Mouse (Mus musculus): ENCODE data around the gene Nacc1.

GRCm38 (mm10) chr8:84732996-84733395 is 45.3 kb upstream of the Nacc1 start:
- TF ChIP-seq CTCF (IDR thresholded peaks at IDR 0.05; ENCODE audit: control insufficient read depth, insufficient read depth, insufficient read length) (no peak), USF1 (IDR thresholded peaks at IDR 0.05; ENCODE audit: low read depth) (no peak), MAX (IDR thresholded peaks at IDR 0.05) (no peak), CEBPB (IDR thresholded peaks at IDR 0.05; ENCODE audit: low read depth) (no peak), MYOG (IDR thresholded peaks at IDR 0.05; ENCODE audit: control insufficient read depth, extremely low read depth, insufficient read length) (no peak), MYOD1 (IDR thresholded peaks at IDR 0.05; ENCODE audit: control insufficient read depth, insufficient read length, low read depth) (no peak)
